In the genomic region with DNA sequence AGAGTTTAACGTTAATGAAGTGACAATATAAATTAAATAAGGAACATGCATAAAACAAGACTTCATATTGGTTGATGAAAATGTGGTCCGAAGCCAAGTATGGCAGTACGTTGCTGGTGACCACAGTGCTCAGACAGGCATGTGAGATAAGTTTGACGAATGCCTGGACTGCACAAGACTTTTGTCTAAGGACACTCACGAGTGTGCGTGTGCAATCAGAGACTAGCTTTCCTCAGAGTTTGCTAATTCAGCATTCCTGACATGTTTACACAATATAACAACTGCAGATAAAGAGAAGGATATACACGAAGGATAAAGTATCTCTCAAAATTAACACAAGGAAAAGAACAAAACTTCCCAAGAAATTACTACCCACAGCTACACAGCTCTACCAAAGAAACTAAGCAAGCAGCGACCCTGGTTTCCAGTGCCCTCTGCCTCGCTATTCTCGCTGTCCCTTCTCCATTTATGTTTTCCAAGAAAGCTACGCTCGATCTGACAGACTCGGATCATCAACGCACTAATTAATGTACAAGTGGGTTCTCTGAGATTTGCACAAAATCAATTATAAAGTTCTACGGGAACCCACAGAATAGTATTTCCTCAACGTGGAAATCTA, we compare ENCODE assay signal across 7 mouse cellular contexts. TPM values are rescaled to one million over a fixed set of nuclear protein-coding genes. Genes with fewer than 3 reads are reported as not detected.
DNase-seq lines count a peak whose midpoint lies in the region; ATAC-seq lines count a peak whose summit lies in the region.

No protein-coding gene starts in this region.

- H3K27ac ChIP-seq in embryonic facial prominence, embryonic 13.5 days, result peak overlapping the region; percentile 96
- H3K27ac ChIP-seq in intestine, embryonic 14.5 days (ENCODE audit: low read depth), result peak overlapping the region; percentile 98

- H3K36me3 ChIP-seq in embryonic facial prominence, embryonic 13.5 days, result peaks cover 2% of the 10 kb centered on the region
- H3K36me3 ChIP-seq in intestine, embryonic 14.5 days (ENCODE audit: control insufficient read depth, insufficient read depth, low read length), result 0 out of 2 replicates have a peak, but pooled peaks cover under 1% of the 10 kb centered on the region
- peaks cover 14% of the 10 kb centered on the region for H3K36me3 ChIP-seq in megakaryocyte, embryonic 14.5 days (replicated peaks; ENCODE audit: low read length)

- peaks cover 18% of the 10 kb centered on the region for H3K4me1 ChIP-seq in embryonic facial prominence, embryonic 13.5 days
- peaks cover 21% of the 10 kb centered on the region for H3K4me1 ChIP-seq in intestine, embryonic 14.5 days (replicated peaks; ENCODE audit: control insufficient read depth, insufficient read depth, low read length)
- peaks cover 55% of the 10 kb centered on the region for H3K4me1 ChIP-seq in megakaryocyte, embryonic 14.5 days

- peak overlapping the region; percentile 84 for H3K9ac ChIP-seq in embryonic facial prominence, embryonic 13.5 days
- H3K9ac ChIP-seq in intestine, embryonic 14.5 days (ENCODE audit: low read length), result peak overlapping the region; percentile 88

- peak overlapping the region; percentile 67 for H3K4me2 ChIP-seq in embryonic facial prominence, embryonic 13.5 days
- H3K4me2 ChIP-seq in intestine, embryonic 14.5 days (ENCODE audit: low read length), result peak overlapping the region; percentile 85

- peak; percentile 8 for DNase-seq in thymus, postnatal 0 days (ENCODE audit: low spot score)
- DNase-seq in thymus, postnatal 4 days, result no peak
- no peak for DNase-seq in intestine, embryonic 14.5 days (ENCODE audit: low spot score)
- no peak for DNase-seq in layer of hippocampus, postnatal 36 days
- no peak for DNase-seq in frontal cortex, postnatal 14 days (ENCODE audit: low spot score in 2 of 2)

- WGBS in embryonic facial prominence, embryonic 13.5 days, result 22% methylated on average over 16 of the region's 16 CpGs
- 13% methylated on average over 16 of the region's 16 CpGs for WGBS in intestine, embryonic 14.5 days

- H3K4me3 ChIP-seq in embryonic facial prominence, embryonic 13.5 days, result peak overlapping the region; percentile 58
- H3K4me3 ChIP-seq in intestine, embryonic 14.5 days (ENCODE audit: low read depth, low read length), result peak overlapping the region; percentile 74
- H3K4me3 ChIP-seq in megakaryocyte, embryonic 14.5 days (replicated peaks), result peak overlapping the region; percentile 97

- ATAC-seq in embryonic facial prominence, embryonic 13.5 days (ENCODE audit: insufficient number of reproducible peaks, insufficient read depth, low FRiP score, low TSS enrichment, low read depth), result no peak
- ATAC-seq in intestine, embryonic 14.5 days (replicated peaks; ENCODE audit: low FRiP score, low TSS enrichment, low read depth), result peak; percentile 7

- H3K9me3 ChIP-seq in embryonic facial prominence, embryonic 13.5 days, result no peaks in the 10 kb centered on the region
- no peaks in the 10 kb centered on the region for H3K9me3 ChIP-seq in intestine, embryonic 14.5 days (ENCODE audit: control insufficient read depth, low read length)
- no peaks in the 10 kb centered on the region for H3K9me3 ChIP-seq in megakaryocyte, embryonic 14.5 days

- no peaks in the 10 kb centered on the region for H3K27me3 ChIP-seq in embryonic facial prominence, embryonic 13.5 days
- no peaks in the 10 kb centered on the region for H3K27me3 ChIP-seq in intestine, embryonic 14.5 days (replicated peaks; ENCODE audit: control insufficient read depth, insufficient read depth, low read length)
- H3K27me3 ChIP-seq in megakaryocyte, embryonic 14.5 days (replicated peaks), result peaks cover 5% of the 10 kb centered on the region

RNA-seq across cellular contexts. Expression of a gene that starts 2.9 kb away (rescaled TPM):
- 59.4 and 63.9 TPM in 2 replicates for polyA plus RNA-seq in thymus, postnatal 0 days (2015; fragmentation: Nextera tagmentation; extraction: Ambion mirVana)
- polyA plus RNA-seq in embryonic facial prominence, embryonic 13.5 days (2015; fragmentation: Nextera tagmentation; extraction: Ambion mirVana), result 51.5 and 60.1 TPM in 2 replicates
- polyA plus RNA-seq in intestine, embryonic 14.5 days (2014; fragmentation: Nextera tagmentation; extraction: Ambion mirVana), result 37.0 and 38.0 TPM in 2 replicates
- polyA plus RNA-seq in megakaryocyte, embryonic 14.5 days (2012; ENCODE audit: insufficient read depth, low replicate concordance), result 1.6 and 1.7 TPM in 2 replicates
- total RNA-seq in layer of hippocampus, postnatal 36 days (2021), result 10 to 100 TPM; 52.2 to 57.7 TPM

RNA-seq across cellular contexts. Expression of a gene that starts 16.3 kb away (rescaled TPM):
- polyA plus RNA-seq in thymus, postnatal 0 days (2015; fragmentation: Nextera tagmentation; extraction: Ambion mirVana), result 6.8 and 7.3 TPM in 2 replicates
- polyA plus RNA-seq in embryonic facial prominence, embryonic 13.5 days (2015; fragmentation: Nextera tagmentation; extraction: Ambion mirVana), result 16.9 and 18.4 TPM in 2 replicates
- polyA plus RNA-seq in intestine, embryonic 14.5 days (2014; fragmentation: Nextera tagmentation; extraction: Ambion mirVana), result 14.5 and 18.8 TPM in 2 replicates
- polyA plus RNA-seq in megakaryocyte, embryonic 14.5 days (2012; ENCODE audit: insufficient read depth, low replicate concordance), result 2.8 and 5.9 TPM in 2 replicates
- total RNA-seq in layer of hippocampus, postnatal 36 days (2021), result 10 to 100 TPM; 81.0 to 82.7 TPM

RNA-seq across cellular contexts. Expression of a gene that starts 51.2 kb away (rescaled TPM):
- polyA plus RNA-seq in thymus, postnatal 0 days (2015; fragmentation: Nextera tagmentation; extraction: Ambion mirVana), result 7.4 and 8.9 TPM in 2 replicates
- 54.3 and 54.7 TPM in 2 replicates for polyA plus RNA-seq in embryonic facial prominence, embryonic 13.5 days (2015; fragmentation: Nextera tagmentation; extraction: Ambion mirVana)
- polyA plus RNA-seq in intestine, embryonic 14.5 days (2014; fragmentation: Nextera tagmentation; extraction: Ambion mirVana), result 32.7 and 38.9 TPM in 2 replicates
- polyA plus RNA-seq in megakaryocyte, embryonic 14.5 days (2012; ENCODE audit: insufficient read depth, low replicate concordance), result 0.07 and 3.4 TPM in 2 replicates
- total RNA-seq in layer of hippocampus, postnatal 36 days (2021), result 1 to 10 TPM; 1.9 to 2.2 TPM

Comparison
In these comparisons a context has a peak if more than half of its experiments do, and no peak if none do; other contexts are left out.
1. RNA of a gene that starts 2.9 kb away (polyA plus RNA-seq): 59.4 to 63.9 TPM in thymus, postnatal 0 days, 51.5 to 60.1 TPM in embryonic facial prominence, embryonic 13.5 days and 37.0 to 38.0 TPM in intestine, embryonic 14.5 days; 1.6 to 1.7 TPM in megakaryocyte, embryonic 14.5 days; every median in the first group is over 10 times any median in the second.
2. Peak in every context shown above with its lines, with median percentiles within 50 percentile points of each other: H3K4me3 ChIP-seq.